Mouse (Mus musculus) embryo, embryonic 11 days (tissue): ENCODE measurements at regions not wholly inside any gene's neighbourhood (a gene's known extent, or its start where the extent isn't known, plus 50 kb on each side); places are given as distances from the start of the nearest gene placed in this dataset.
A peak's percentile ranks its signal among the peaks of the same experiment; 100 is the strongest.

Experiments
- DNase-seq: peaks from one replicate; pipeline ENCODE4 v3.0.0-alpha.2; 2015

- no peak for DNase-seq
Measured at GRCm38 (mm10) chr3:21404058-21404457, 672.4 kb upstream of the Tbl1xr1 start.

- no peak for DNase-seq
Measured at GRCm38 (mm10) chr3:21407077-21407476, 669.4 kb upstream of the Tbl1xr1 start.

- no peak for DNase-seq
Measured at GRCm38 (mm10) chr3:21412010-21412409, 664.4 kb upstream of the Tbl1xr1 start.

- DNase-seq = no peak
Measured at GRCm38 (mm10) chr3:21423139-21423538, 653.3 kb upstream of the Tbl1xr1 start.

- no peak for DNase-seq
Measured at GRCm38 (mm10) chr3:21426538-21426937, 649.9 kb upstream of the Tbl1xr1 start.

- DNase-seq = peak; percentile 24
Measured at GRCm38 (mm10) chr3:21427408-21428031, 648.9 kb upstream of the Tbl1xr1 start.

GRCm38 (mm10) chr3:21428120-21428519 is 648.3 kb upstream of the Tbl1xr1 start:
- no peak for DNase-seq

GRCm38 (mm10) chr3:21464245-21464644 is 612.2 kb upstream of the Tbl1xr1 start:
- no peak for DNase-seq

- DNase-seq = no peak
Measured at GRCm38 (mm10) chr3:21466113-21466645, 610.3 kb upstream of the Tbl1xr1 start.

GRCm38 (mm10) chr3:21477366-21477765 is 599.1 kb upstream of the Tbl1xr1 start:
- DNase-seq = peak; percentile 39

GRCm38 (mm10) chr3:21479021-21479795 is 597.2 kb upstream of the Tbl1xr1 start:
- peak; percentile 45 for DNase-seq

- no peak for DNase-seq
Measured at GRCm38 (mm10) chr3:21479846-21480245, 596.6 kb upstream of the Tbl1xr1 start.

GRCm38 (mm10) chr3:21484052-21484451 is 592.4 kb upstream of the Tbl1xr1 start:
- no peak for DNase-seq

- no peak for DNase-seq
Measured at GRCm38 (mm10) chr3:21485454-21485853, 591.0 kb upstream of the Tbl1xr1 start.

- no peak for DNase-seq
Measured at GRCm38 (mm10) chr3:21489547-21489946, 586.9 kb upstream of the Tbl1xr1 start.

- DNase-seq = no peak
Measured at GRCm38 (mm10) chr3:21492413-21492812, 584.0 kb upstream of the Tbl1xr1 start.

- no peak for DNase-seq
Measured at GRCm38 (mm10) chr3:21493384-21493783, 583.1 kb upstream of the Tbl1xr1 start.

- DNase-seq = no peak
Measured at GRCm38 (mm10) chr3:21494904-21495303, 581.5 kb upstream of the Tbl1xr1 start.

- DNase-seq = no peak
Measured at GRCm38 (mm10) chr3:21495651-21496050, 580.8 kb upstream of the Tbl1xr1 start.

- DNase-seq = no peak
Measured at GRCm38 (mm10) chr3:21496166-21496565, 580.3 kb upstream of the Tbl1xr1 start.

- DNase-seq = no peak
Measured at GRCm38 (mm10) chr3:21497011-21497410, 579.4 kb upstream of the Tbl1xr1 start.

- DNase-seq = no peak
Measured at GRCm38 (mm10) chr3:21507655-21508054, 568.8 kb upstream of the Tbl1xr1 start.

GRCm38 (mm10) chr3:21512081-21512480 is 564.4 kb upstream of the Tbl1xr1 start:
- no peak for DNase-seq

GRCm38 (mm10) chr3:21524426-21524937 is 552.0 kb upstream of the Tbl1xr1 start:
- peak; percentile 20 for DNase-seq
